Mouse (Mus musculus) liver, adult 2 months (tissue): ENCODE measurements around the gene Banp. TPM values are rescaled to one million over a fixed set of nuclear protein-coding genes. Genes with fewer than 3 reads are reported as not detected.
A peak's percentile ranks its signal among the peaks of the same experiment; 100 is the strongest.

Experiments used
- DNase-seq: peaks from one replicate; pipeline ENCODE4 v3.0.0-alpha.2; 2011; ENCODE audit warnings: low read depth, low spot score; ENCODE audit errors: extremely low read depth
- H3K27ac ChIP-seq: fragments of 200-500 bp; replicated peaks from 2 replicates; pipeline ENCODE4 v1.5.1; 2012; ENCODE audit warnings: low read depth, mild to moderate bottlenecking, control low read depth, inconsistent platforms, low read length; ENCODE audit not compliant: insufficient read depth
- H3K27me3 ChIP-seq: fragments of 200-500 bp; 2 replicates; pipeline ENCODE4 v1.6.1; 2012; ENCODE audit warnings: mild to moderate bottlenecking, moderate library complexity, low read length, inconsistent platforms; ENCODE audit not compliant: control insufficient read depth, insufficient read depth
- H3K36me3 ChIP-seq: fragments of 200-500 bp; 2 replicates; pipeline ENCODE4 v1.6.1; 2012; ENCODE audit warnings: low read length, inconsistent platforms; ENCODE audit not compliant: control insufficient read depth, insufficient read depth
- H3K4me1 ChIP-seq: fragments of 200-500 bp; 2 replicates; pipeline ENCODE4 v1.6.1; 2011; ENCODE audit warnings: low read length; ENCODE audit not compliant: control insufficient read depth, insufficient read depth
- H3K4me3 ChIP-seq: fragments of 200-500 bp; 2 replicates; pipeline ENCODE4 v1.5.1; 2011; ENCODE audit warnings: low read depth, mild to moderate bottlenecking, control low read depth, low read length, moderate library complexity; ENCODE audit not compliant: insufficient read depth
- H3K79me2 ChIP-seq: fragments of 200-500 bp; 2 replicates; pipeline ENCODE4 v1.6.1; 2012; ENCODE audit warnings: inconsistent platforms, mild to moderate bottlenecking, low read length, moderate library complexity; ENCODE audit not compliant: control insufficient read depth, insufficient read depth
- H3K9ac ChIP-seq: fragments of 200-500 bp; 2 replicates; pipeline ENCODE4 v1.6.1; 2012; ENCODE audit warnings: low read depth, mild to moderate bottlenecking, control low read depth, inconsistent platforms, low read length
- CTCF ChIP-seq: fragments of 200-500 bp; IDR thresholded peaks from 2 replicates; pipeline ENCODE4 v1.5.1; 2011; ENCODE audit warnings: low read depth, low read length, control low read depth
- POLR2A ChIP-seq: fragments of 200-500 bp; IDR thresholded peaks from 2 replicates; pipeline ENCODE4 v1.6.1; 2011; ENCODE audit warnings: low read length, control low read depth; ENCODE audit not compliant: insufficient read depth; ENCODE audit errors: extremely low read depth
- WGBS: fragments of 180-500 bp; shearing (Covaris S2); methylation state at CpG from one replicate; pipeline ENCODE4 v1.1.7; 2018; 5-methylcytosine and 5-hydroxymethylcytosine counted together
- polyA plus RNA-seq: library from polyadenylated mRNA; depleted of rRNA; stranded (reverse); fragments of >200 nt; gene quantifications from 2 replicates; pipeline ENCODE4 v1.2.3, GENCODE M21; 2012
- total RNA-seq: library from RNA; depleted of rRNA; stranded (reverse); fragments of >200 nt; gene quantifications from 2 replicates; pipeline ENCODE4 v1.2.3, GENCODE M21; 2014

Banp gene
- total and polyA plus RNA-seq, 2 experiments = 9.8 to 38.2 TPM

GRCm38 (mm10) chr8:121930047-121930446 lies 19.5 kb upstream of the Banp start:
- WGBS = 32% methylated on average over 4 of the region's 4 CpGs
- Histone ChIP-seq H3K4me3 (no peak overlapping the region), H3K79me2 (no peaks in the 10 kb centered on the region), H3K4me1 (peaks cover 25% of the 10 kb centered on the region), H3K27ac (peak overlapping the region; percentile 15), H3K9ac (no peak overlapping the region), H3K27me3 (no peaks in the 10 kb centered on the region), H3K36me3 (peaks cover 7% of the 10 kb centered on the region; the same call in 1 of the 2 replicates)
- DNase-seq = peak; percentile 59
- TF ChIP-seq CTCF (no peak), POLR2A (no peak)

- TF ChIP-seq CTCF = no peak
- no peak for TF ChIP-seq POLR2A
- H3K27ac ChIP-seq = no peak overlapping the region
- no peaks in the 10 kb centered on the region for H3K27me3 ChIP-seq
- H3K9ac ChIP-seq = no peak overlapping the region
- no peak overlapping the region for H3K4me3 ChIP-seq
- peaks cover 28% of the 10 kb centered on the region for H3K4me1 ChIP-seq
- peaks cover 11% of the 10 kb centered on the region; the same call in 1 of the 2 replicates for H3K36me3 ChIP-seq
- DNase-seq = no peak
- 86% methylated on average over 7 of the region's 7 CpGs for WGBS
- no peaks in the 10 kb centered on the region for H3K79me2 ChIP-seq
These were observed 18.0 kb upstream of the Banp start for GRCm38 (mm10) chr8:121931571-121931970.

GRCm38 (mm10) chr8:121932026-121932667 lies 17.4 kb upstream of the Banp start:
- H3K9ac ChIP-seq = no peak overlapping the region
- peaks cover 28% of the 10 kb centered on the region for H3K4me1 ChIP-seq
- no peaks in the 10 kb centered on the region for H3K79me2 ChIP-seq
- 36% methylated on average over 12 of the region's 12 CpGs for WGBS
- H3K36me3 ChIP-seq = peaks cover 14% of the 10 kb centered on the region; the same call in 1 of the 2 replicates
- peak; percentile 69 for DNase-seq
- H3K27ac ChIP-seq = peak overlapping the region; percentile 28
- no peak for TF ChIP-seq CTCF
- no peak for TF ChIP-seq POLR2A
- no peaks in the 10 kb centered on the region for H3K27me3 ChIP-seq
- no peak overlapping the region for H3K4me3 ChIP-seq

GRCm38 (mm10) chr8:121932668-121933520 lies 16.7 kb upstream of the Banp start:
- peak; percentile 92 for DNase-seq
- TF ChIP-seq POLR2A = no peak
- Histone ChIP-seq H3K9ac (no peak overlapping the region), H3K27me3 (no peaks in the 10 kb centered on the region), H3K4me3 (no peak overlapping the region), H3K4me1 (peaks cover 28% of the 10 kb centered on the region), H3K27ac (peak overlapping the region; percentile 28), H3K79me2 (no peaks in the 10 kb centered on the region), H3K36me3 (peaks cover 20% of the 10 kb centered on the region)
- WGBS = 66% methylated on average over 14 of the region's 14 CpGs

- Histone ChIP-seq H3K27ac (no peak overlapping the region), H3K4me1 (peaks cover 29% of the 10 kb centered on the region), H3K79me2 (no peaks in the 10 kb centered on the region), H3K4me3 (no peak overlapping the region), H3K27me3 (no peaks in the 10 kb centered on the region), H3K36me3 (peaks cover 33% of the 10 kb centered on the region), H3K9ac (no peak overlapping the region)
- 36% methylated on average over 4 of the region's 4 CpGs for WGBS
- TF ChIP-seq CTCF (peak; percentile 60), POLR2A (no peak)
- peak; percentile 59 for DNase-seq
These were observed 15.0 kb upstream of the Banp start for GRCm38 (mm10) chr8:121934506-121934905.
